Mouse (Mus musculus): ENCODE data around the gene Cpsf6. TPM values are rescaled to one million over a fixed set of nuclear protein-coding genes. Genes with fewer than 3 reads are reported as not detected.
A peak's percentile ranks its signal among the peaks of the same experiment; 100 is the strongest.

Gene Cpsf6
- polyA plus RNA-seq, 1 experiment from 2014 or later: 61.0 TPM

DNA sequence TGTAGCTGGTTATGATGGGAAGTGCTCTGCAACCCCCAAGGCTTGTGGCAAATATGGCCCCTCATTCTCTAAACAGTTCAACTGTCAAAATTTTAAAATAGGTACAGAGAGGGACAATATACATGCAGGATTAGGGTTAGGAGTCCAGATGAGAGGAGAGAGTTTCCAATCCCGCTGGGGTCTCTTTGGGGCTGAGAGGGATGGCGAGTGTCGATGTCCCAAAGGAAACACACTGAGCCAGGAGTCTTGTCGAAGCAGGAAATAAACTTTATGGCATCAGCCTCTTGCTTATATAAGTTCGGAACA is 26.4 kb upstream of the Cpsf6 start:
- Histone ChIP-seq H3K27ac (ENCODE audit: low read length) (no peak overlapping the region), H3K4me2 (replicated peaks; ENCODE audit: low read depth, low read length) (no peak overlapping the region), H3K4me3 (ENCODE audit: low read depth, low read length) (no peak overlapping the region), H3K36me3 (ENCODE audit: insufficient read depth, low read length) (no peaks in the 10 kb centered on the region), H3K9ac (replicated peaks; ENCODE audit: low read depth) (no peak overlapping the region), H3K4me1 (ENCODE audit: insufficient read depth, low read depth, low read length) (no peaks in the 10 kb centered on the region), H3K27me3 (replicated peaks; ENCODE audit: insufficient read depth, low read length) (no peaks in the 10 kb centered on the region), H3K9me3 (ENCODE audit: low read length) (no peaks in the 10 kb centered on the region)
- 69% methylated on average over 5 of the region's 5 CpGs for WGBS
- TF ChIP-seq EP300 (IDR thresholded peaks at IDR 0.05) (no peak), CTCF (IDR thresholded peaks at IDR 0.05) (no peak)
- DNase-seq (ENCODE audit: low spot score) (no peak), ATAC-seq (no peak)

DNA sequence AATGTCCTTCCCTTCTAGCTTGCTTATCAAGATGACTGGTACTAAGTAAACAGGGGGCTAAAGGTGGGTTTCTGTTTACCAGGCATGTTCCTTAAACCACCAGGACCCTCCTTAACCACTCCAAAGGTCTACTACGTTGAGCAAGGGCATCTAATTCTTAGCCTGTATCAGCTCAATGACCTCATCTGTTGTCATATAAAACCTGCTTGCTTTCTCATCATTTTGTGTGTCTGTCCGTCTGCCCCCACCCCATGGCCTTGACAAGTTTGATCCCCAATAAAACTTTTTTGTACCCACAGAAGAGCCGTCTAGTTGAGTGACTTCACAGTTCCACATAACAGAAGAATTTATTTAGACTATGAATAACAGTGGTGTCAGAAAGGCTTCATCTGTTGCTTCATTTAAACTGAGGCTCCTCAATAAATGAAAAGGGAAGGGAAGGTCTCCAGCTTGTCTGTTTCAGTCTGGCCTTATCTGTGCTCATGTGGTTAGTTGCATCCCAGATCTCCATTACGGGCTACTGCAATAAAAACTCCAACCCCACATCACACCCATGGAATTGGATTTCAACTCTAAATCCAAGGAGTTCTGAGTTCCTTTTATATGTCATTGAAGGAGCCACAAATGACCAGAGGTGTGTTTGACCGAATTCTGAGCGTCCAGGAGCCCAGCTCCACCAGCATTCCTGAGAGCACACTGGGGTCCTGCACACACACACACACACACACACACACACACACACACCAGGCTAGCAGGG is 25.9 kb upstream of the Cpsf6 start:
- Histone ChIP-seq H3K4me2 (replicated peaks; ENCODE audit: low read depth, low read length) (no peak overlapping the region), H3K4me3 (ENCODE audit: low read depth, low read length) (no peak overlapping the region), H3K4me1 (ENCODE audit: insufficient read depth, low read depth, low read length) (no peaks in the 10 kb centered on the region), H3K9me3 (ENCODE audit: low read length) (no peaks in the 10 kb centered on the region), H3K27ac (ENCODE audit: low read length) (no peak overlapping the region), H3K27me3 (replicated peaks; ENCODE audit: insufficient read depth, low read length) (no peaks in the 10 kb centered on the region), H3K9ac (replicated peaks; ENCODE audit: low read depth) (no peak overlapping the region), H3K36me3 (ENCODE audit: insufficient read depth, low read length) (no peaks in the 10 kb centered on the region)
- ATAC-seq (no peak), DNase-seq (ENCODE audit: low spot score) (no peak)
- 73% methylated on average over 6 of the region's 6 CpGs for whole genome bisulfite sequencing
- TF ChIP-seq CTCF (IDR thresholded peaks at IDR 0.05): no peak
- TF ChIP-seq EP300 (IDR thresholded peaks at IDR 0.05): no peak

DNA sequence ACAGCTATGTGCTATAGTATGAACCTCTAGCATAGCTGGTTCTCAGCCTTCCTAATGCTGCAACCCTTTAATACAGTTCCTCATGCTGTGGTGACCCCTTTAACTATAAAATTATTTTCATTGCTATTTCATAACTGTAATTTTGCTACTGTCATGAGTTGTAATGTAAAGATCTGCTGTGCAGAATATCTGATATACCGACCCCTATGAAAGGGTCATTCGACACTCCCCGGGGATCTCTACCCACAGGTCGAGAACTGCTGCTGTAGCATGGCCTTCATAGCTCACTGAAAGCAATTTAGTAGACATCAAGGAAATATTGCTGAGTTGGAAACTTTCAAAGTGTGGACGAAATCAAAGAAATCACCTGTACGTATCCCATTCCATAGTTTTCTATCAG is 24.6 kb upstream of the Cpsf6 start:
- Histone ChIP-seq H3K27me3 (replicated peaks; ENCODE audit: insufficient read depth, low read length) (no peaks in the 10 kb centered on the region), H3K4me3 (ENCODE audit: low read depth, low read length) (no peak overlapping the region), H3K9ac (replicated peaks; ENCODE audit: low read depth) (no peak overlapping the region), H3K36me3 (ENCODE audit: insufficient read depth, low read length) (no peaks in the 10 kb centered on the region), H3K4me1 (ENCODE audit: insufficient read depth, low read depth, low read length) (no peaks in the 10 kb centered on the region), H3K4me2 (replicated peaks; ENCODE audit: low read depth, low read length) (no peak overlapping the region), H3K27ac (ENCODE audit: low read length) (no peak overlapping the region), H3K9me3 (ENCODE audit: low read length) (no peaks in the 10 kb centered on the region)
- TF ChIP-seq CTCF (IDR thresholded peaks at IDR 0.05): no peak
- no peak for TF ChIP-seq EP300 (IDR thresholded peaks at IDR 0.05)
- DNase-seq (ENCODE audit: low spot score) (no peak), ATAC-seq (no peak)
- WGBS: 90% methylated on average over 6 of the region's 6 CpGs

DNA sequence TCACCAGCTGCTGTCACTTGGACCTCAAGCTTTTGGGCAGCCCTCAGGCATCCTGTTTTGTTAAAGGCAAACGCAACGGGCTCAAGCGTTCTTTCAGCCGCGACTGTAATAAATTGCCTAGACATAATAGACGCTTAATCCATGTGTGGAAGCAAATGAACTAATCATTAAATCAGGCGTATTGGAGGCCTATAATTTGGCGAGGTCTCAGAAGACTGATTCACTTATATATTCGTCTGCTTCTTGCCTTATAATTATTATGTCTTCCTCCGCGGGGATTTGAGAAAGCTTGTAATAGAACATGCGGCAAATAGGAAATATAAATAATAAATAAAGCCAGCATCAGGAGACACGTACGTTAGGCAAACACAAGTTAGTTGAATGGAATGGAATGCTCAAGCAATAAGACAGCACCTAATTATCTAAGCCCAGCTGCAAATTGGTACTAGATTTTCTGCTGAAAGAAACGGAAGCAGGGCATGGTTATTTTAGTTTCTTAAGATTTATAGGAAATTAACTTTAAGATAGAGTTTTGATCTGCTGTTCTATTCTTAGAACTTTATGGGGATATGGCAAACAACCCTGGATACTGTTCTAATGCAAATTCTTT is 23.6 kb upstream of the Cpsf6 start:
- H3K4me1 ChIP-seq (ENCODE audit: insufficient read depth, low read depth, low read length): no peaks in the 10 kb centered on the region
- no peak overlapping the region for H3K9ac ChIP-seq (replicated peaks; ENCODE audit: low read depth)
- ATAC-seq (no peak), DNase-seq (ENCODE audit: low spot score) (no peak)
- H3K9me3 ChIP-seq (ENCODE audit: low read length): no peaks in the 10 kb centered on the region
- H3K4me3 ChIP-seq (ENCODE audit: low read depth, low read length): no peak overlapping the region
- H3K27ac ChIP-seq (ENCODE audit: low read length): no peak overlapping the region
- TF ChIP-seq CTCF (IDR thresholded peaks at IDR 0.05): no peak
- no peak for TF ChIP-seq EP300 (IDR thresholded peaks at IDR 0.05)
- no peaks in the 10 kb centered on the region for H3K27me3 ChIP-seq (replicated peaks; ENCODE audit: insufficient read depth, low read length)
- no peaks in the 10 kb centered on the region for H3K36me3 ChIP-seq (ENCODE audit: insufficient read depth, low read length)
- H3K4me2 ChIP-seq (replicated peaks; ENCODE audit: low read depth, low read length): no peak overlapping the region
- WGBS: 72% methylated on average over 15 of the region's 15 CpGs

DNA sequence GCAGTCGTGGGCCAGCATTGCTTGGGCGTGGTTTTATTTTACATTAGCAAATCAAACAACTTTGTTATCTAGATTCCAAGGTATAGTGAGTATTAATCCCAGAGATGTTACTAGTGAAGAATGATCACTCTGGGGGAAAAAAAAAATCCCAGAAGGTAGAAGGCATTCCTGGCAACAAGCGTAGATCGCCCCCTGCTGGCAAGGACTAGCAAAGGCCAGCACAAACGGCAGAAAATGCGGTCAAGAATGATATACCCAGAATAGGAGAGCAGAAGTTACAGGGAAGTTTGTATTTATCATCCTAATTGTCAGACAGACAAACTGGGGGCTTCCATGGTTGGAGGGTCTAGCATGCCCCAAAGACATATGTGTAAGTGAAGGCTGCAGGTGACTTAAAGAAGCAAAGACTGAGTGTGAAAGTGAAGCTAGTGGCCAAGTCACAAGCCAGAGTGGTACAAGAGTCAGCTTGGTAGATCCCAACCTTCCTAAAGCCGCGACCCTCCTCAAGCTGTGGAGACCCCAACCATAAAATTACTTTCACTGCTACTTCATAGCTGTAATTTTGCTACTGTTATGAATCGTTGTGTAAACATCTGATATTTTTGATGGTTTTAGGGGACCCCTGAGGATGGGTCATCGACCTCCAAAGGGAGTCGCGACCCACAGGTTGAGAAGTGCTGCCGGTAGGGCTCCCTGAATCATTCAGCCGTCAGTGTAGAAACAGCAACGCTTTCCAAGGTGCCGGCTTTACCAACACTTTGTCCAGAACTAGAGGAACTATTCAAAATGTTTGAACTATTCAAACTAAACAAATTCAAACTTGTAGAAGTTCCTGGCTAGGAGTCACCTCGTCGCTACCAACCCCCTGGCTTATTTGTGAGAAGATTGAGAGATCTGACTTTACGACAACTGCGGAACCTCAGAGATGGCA is 22.9 kb upstream of the Cpsf6 start:
- H3K4me2 ChIP-seq (replicated peaks; ENCODE audit: low read depth, low read length): no peak overlapping the region
- 56% methylated on average over 20 of the region's 20 CpGs for WGBS
- no peaks in the 10 kb centered on the region for H3K9me3 ChIP-seq (ENCODE audit: low read length)
- no peaks in the 10 kb centered on the region for H3K4me1 ChIP-seq (ENCODE audit: insufficient read depth, low read depth, low read length)
- peak; percentile 86 for TF ChIP-seq CTCF (IDR thresholded peaks at IDR 0.05)
- no peak for TF ChIP-seq EP300 (IDR thresholded peaks at IDR 0.05)
- DNase-seq (ENCODE audit: low spot score) (peak; percentile 61), ATAC-seq (no peak)
- no peak overlapping the region for H3K4me3 ChIP-seq (ENCODE audit: low read depth, low read length)
- H3K9ac ChIP-seq (replicated peaks; ENCODE audit: low read depth): no peak overlapping the region
- no peaks in the 10 kb centered on the region for H3K27me3 ChIP-seq (replicated peaks; ENCODE audit: insufficient read depth, low read length)
- H3K27ac ChIP-seq (ENCODE audit: low read length): no peak overlapping the region
- no peaks in the 10 kb centered on the region for H3K36me3 ChIP-seq (ENCODE audit: insufficient read depth, low read length)

DNA sequence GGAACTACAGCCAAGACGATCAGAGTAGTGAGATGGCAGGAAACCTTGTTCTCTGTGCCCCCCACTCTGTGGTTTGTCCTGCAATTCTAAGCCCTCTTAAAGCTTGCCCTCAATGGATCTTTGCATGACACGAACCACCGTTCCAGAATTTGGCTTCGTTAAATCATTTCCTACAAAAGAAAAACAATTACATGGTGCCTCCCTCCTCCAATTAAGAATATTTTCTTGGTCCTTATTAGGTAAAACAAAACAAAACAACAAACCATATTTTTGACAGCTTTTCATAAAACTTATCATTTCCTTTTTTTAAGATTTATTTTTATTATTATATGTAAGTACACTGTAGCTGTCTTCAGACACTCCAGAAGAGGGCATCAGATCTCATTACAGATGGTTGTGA is 21.5 kb upstream of the Cpsf6 start:
- H3K27me3 ChIP-seq (replicated peaks; ENCODE audit: insufficient read depth, low read length): no peaks in the 10 kb centered on the region
- no peaks in the 10 kb centered on the region for H3K9me3 ChIP-seq (ENCODE audit: low read length)
- TF ChIP-seq EP300 (IDR thresholded peaks at IDR 0.05): no peak
- TF ChIP-seq CTCF (IDR thresholded peaks at IDR 0.05): no peak
- 88% methylated on average over 4 of the region's 4 CpGs for WGBS
- ATAC-seq (no peak), DNase-seq (ENCODE audit: low spot score) (no peak)
- no peak overlapping the region for H3K27ac ChIP-seq (ENCODE audit: low read length)
- H3K9ac ChIP-seq (replicated peaks; ENCODE audit: low read depth): no peak overlapping the region
- H3K4me3 ChIP-seq (ENCODE audit: low read depth, low read length): no peak overlapping the region
- H3K4me1 ChIP-seq (ENCODE audit: insufficient read depth, low read depth, low read length): no peaks in the 10 kb centered on the region
- H3K4me2 ChIP-seq (replicated peaks; ENCODE audit: low read depth, low read length): no peak overlapping the region
- H3K36me3 ChIP-seq (ENCODE audit: insufficient read depth, low read length): no peaks in the 10 kb centered on the region

All from lung, postnatal 0 days (tissue).